Mouse (Mus musculus): ENCODE results near the gene Zdhhc16. TPM values are rescaled to one million over a fixed set of nuclear protein-coding genes. Genes with fewer than 3 reads are reported as not detected.

The Zdhhc16 gene
- polyA plus RNA-seq, 1 experiment from 2014 or later: 47.3 TPM

DNA sequence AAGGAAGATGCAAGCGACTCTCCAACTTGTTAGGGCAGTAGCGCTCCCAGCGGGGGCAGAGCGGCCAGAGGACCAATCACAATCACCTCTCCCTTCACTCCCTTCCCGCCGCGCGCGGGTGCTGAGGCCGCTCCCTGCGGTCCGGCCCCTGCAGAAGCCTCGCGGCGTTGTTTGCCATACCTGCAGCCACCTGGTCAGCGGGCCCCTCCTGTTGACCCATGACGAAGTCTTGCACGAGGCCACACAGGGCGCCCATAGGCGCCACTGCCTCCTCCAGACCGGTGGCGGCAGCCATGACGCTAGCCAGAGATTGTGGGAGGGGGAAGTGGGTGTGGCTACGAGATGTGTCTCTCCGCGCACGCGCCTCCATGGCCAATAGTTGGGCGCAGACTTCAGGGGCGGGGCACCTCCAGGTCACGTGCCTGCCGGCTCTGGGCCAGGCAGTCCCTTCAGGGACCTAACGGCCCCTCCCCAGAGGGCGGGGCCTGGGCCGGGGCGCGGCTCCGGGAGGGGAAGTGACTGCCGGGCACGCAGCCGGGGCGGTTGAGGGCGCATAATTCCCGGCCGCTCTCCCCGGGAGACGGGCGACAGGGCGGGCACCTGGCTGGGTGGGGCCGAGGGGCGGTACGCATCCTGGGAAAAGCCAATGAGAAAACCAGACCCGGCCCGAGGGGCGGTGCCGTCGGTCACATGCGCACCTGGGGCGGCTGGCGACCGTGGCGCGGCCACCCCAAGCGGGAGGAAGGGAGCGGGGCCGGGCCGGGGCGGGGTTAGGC, 47.7 kb downstream of the Zdhhc16 start, which contains the start of gene Mms19:
TSS of gene Mms19 (minus strand) at position 339 of the 776 bp plus-strand sequence.
- peak; percentile 93 for ATAC-seq
- H3K27me3 ChIP-seq (replicated peaks): peaks cover 25% of the 10 kb centered on the region
- H3K4me2 ChIP-seq: peak within 1 kb of the TSS; percentile 99
- peaks cover 9% of the 10 kb centered on the region for H3K36me3 ChIP-seq
- H3K4me1 ChIP-seq: peaks cover 41% of the 10 kb centered on the region
- H3K9ac ChIP-seq: peak within 1 kb of the TSS; percentile 83
- H3K9me3 ChIP-seq (replicated peaks): no peaks in the 10 kb centered on the region
- peak within 1 kb of the TSS; percentile 86 for H3K4me3 ChIP-seq
- peak within 1 kb of the TSS; percentile 87 for H3K27ac ChIP-seq
- under 1% methylated on average over 62 of the region's 68 CpGs for WGBS (ENCODE audit: insufficient replicate concordance)

DNA sequence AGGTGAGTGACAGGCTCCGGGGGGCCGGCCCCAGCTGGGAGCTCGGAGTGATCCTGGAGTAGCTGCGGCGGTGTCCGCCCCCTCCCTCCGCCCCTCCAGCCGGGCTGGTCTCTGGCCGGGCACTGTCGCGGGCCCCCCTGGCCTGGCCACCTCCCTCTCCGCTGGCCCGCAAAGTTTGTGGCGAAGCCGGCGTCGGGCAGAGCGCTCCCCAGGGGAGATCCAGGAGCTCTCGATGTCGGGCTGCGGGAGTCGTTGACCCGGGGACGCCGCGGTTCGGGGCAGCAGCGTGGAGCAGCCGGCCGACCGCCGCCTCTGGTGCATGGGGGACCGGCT, 48.3 kb downstream of the Zdhhc16 start, which contains the start of gene Ubtd1:
TSS of gene Ubtd1 (plus strand) at position 169 of the 333 bp plus-strand sequence.
- H3K4me3 ChIP-seq: peak within 1 kb of the TSS; percentile 86
- WGBS (ENCODE audit: insufficient replicate concordance): 0% methylated on average over 31 of the region's 33 CpGs
- H3K36me3 ChIP-seq: peaks cover 8% of the 10 kb centered on the region
- no peak for ATAC-seq
- H3K27me3 ChIP-seq (replicated peaks): peaks cover 25% of the 10 kb centered on the region
- no peaks in the 10 kb centered on the region for H3K9me3 ChIP-seq (replicated peaks)
- H3K4me1 ChIP-seq: peaks cover 41% of the 10 kb centered on the region
- H3K4me2 ChIP-seq: peak within 1 kb of the TSS; percentile 99
- H3K27ac ChIP-seq: peak within 1 kb of the TSS; percentile 87
- peak within 1 kb of the TSS; percentile 83 for H3K9ac ChIP-seq

DNA sequence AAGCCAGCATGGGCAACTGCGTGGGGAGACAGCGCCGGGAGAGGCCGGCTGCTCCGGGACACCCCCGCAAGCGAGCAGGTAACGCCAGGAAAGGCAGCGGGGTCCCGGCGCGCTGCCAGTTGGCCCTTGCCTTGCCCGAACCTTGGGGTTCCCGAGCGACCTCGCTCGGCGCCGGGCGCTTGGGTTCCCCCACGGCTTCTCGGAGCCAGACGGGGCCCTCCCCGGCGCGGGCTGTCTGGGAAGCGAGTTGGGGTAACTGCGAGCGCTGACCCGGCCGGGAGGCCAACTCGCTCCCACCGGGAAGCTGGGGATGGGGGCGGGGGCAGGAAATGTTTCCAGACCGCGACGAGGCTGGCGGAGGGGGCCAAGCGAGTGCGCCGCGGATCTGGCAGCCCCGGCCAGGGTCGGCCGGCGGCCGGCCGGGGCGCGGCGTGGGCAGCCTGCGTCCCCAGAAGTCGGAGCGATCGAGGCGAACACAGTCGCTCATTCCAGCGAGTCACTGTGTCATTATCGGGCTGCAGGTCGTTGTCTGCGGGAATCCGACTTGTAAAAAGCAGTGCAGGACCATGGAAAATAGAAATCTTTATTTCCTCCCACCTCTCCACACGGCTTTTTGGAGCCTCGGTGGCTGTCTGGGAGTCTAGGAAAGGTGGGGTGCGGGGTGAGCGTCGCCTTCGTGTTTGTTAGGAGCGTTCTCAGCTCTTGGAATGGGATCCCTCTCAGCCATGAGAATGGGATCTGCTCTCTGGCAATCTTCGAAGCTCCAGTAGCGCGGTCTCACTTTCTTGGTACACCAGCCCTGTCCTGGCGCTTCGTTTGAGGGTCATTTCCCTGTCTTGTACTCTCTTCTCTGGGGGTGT, 48.9 kb downstream of the Zdhhc16 start:
- H3K4me1 ChIP-seq: peaks cover 41% of the 10 kb centered on the region
- H3K27ac ChIP-seq: peak overlapping the region; percentile 68
- H3K36me3 ChIP-seq: peaks cover 4% of the 10 kb centered on the region; the same call in 1 of the 2 replicates
- H3K27me3 ChIP-seq (replicated peaks): peaks cover 25% of the 10 kb centered on the region
- WGBS (ENCODE audit: insufficient replicate concordance): under 1% methylated on average over 74 of the region's 74 CpGs
- ATAC-seq: no peak
- H3K9ac ChIP-seq: peak overlapping the region; percentile 83
- H3K9me3 ChIP-seq (replicated peaks): no peaks in the 10 kb centered on the region
- peak overlapping the region; percentile 99 for H3K4me2 ChIP-seq
- H3K4me3 ChIP-seq: peak overlapping the region; percentile 86

DNA sequence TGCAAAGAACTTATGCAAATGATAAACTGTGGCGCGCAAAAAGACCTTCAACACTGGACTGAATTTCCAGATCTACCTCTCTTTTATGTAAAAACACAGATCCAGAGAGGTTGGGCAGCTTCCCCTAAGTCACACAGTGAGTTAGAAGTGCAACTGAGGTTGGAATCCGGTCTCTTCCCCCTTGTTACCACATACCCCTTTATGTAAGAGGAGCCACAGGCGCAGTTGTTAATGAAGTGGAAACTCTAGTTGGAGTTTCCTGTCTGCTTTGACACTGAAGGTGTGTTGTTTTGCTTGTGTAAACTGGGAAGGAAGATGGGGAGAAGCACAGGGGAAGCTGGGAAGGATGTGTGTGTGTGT, 49.5 kb downstream of the Zdhhc16 start:
- Histone ChIP-seq H3K27me3 (replicated peaks) (peaks cover 25% of the 10 kb centered on the region), H3K9me3 (replicated peaks) (no peaks in the 10 kb centered on the region), H3K4me2 (peak overlapping the region; percentile 99), H3K27ac (no peak overlapping the region; the same call in 1 of the 2 replicates), H3K4me3 (peak overlapping the region; percentile 86), H3K4me1 (peaks cover 40% of the 10 kb centered on the region), H3K36me3 (no peaks in the 10 kb centered on the region; the same call in 1 of the 2 replicates), H3K9ac (peak overlapping the region; percentile 83)
- ATAC-seq: no peak
- 10% methylated on average over 4 of the region's 4 CpGs for WGBS (ENCODE audit: insufficient replicate concordance)

DNA sequence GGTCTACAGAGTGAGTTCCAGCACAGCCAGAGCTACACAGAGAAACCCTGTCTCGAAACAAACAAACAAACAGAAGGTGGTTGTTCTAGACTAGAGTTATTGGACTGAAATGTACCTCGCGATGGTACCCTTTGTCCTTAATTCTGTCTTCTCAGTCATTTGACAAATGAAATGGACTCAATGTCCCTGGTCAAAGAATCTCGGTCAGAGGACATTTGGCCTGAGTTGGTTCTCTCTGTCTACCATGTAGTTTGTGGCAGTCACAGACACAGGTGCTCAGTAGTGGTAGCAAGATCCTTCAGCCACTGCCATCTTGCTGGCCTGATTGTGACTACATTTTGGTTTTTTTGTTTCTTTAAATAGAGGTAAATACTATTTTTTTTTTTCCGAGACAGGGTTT, 52.7 kb downstream of the Zdhhc16 start:
- WGBS (ENCODE audit: insufficient replicate concordance): 81% methylated on average over 5 of the region's 5 CpGs
- no peak for ATAC-seq
- Histone ChIP-seq H3K9ac (no peak overlapping the region), H3K4me2 (no peak overlapping the region), H3K36me3 (no peaks in the 10 kb centered on the region), H3K4me1 (peaks cover 27% of the 10 kb centered on the region), H3K27ac (no peak overlapping the region), H3K27me3 (replicated peaks) (peaks cover 25% of the 10 kb centered on the region), H3K9me3 (replicated peaks) (no peaks in the 10 kb centered on the region), H3K4me3 (no peak overlapping the region)

DNA sequence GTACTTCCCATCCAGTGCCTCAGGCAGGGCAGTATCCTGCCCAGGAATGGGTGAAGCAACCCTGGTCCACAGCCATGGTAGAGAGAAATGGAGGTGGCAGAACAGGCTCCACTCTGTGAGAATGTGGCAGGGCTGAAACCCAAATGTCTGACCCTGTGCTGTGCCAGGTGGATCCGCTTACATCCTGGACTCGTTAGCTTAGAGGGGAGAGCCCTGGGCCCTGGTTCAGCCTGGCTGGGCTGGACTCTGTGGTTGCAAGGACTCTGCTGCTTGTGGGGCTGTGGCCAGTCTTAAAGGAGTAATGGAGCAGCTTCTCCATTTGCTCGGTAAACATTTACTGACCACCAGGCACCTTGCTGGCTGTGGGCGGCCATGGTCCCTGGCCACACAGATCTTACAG, 53.9 kb downstream of the Zdhhc16 start:
- Histone ChIP-seq H3K4me2 (no peak overlapping the region), H3K4me3 (no peak overlapping the region), H3K4me1 (peaks cover 28% of the 10 kb centered on the region), H3K27me3 (replicated peaks) (peaks cover 18% of the 10 kb centered on the region), H3K27ac (no peak overlapping the region), H3K36me3 (no peaks in the 10 kb centered on the region), H3K9ac (no peak overlapping the region), H3K9me3 (replicated peaks) (no peaks in the 10 kb centered on the region)
- ATAC-seq: no peak
- WGBS (ENCODE audit: insufficient replicate concordance): 76% methylated on average over 4 of the region's 4 CpGs

DNA sequence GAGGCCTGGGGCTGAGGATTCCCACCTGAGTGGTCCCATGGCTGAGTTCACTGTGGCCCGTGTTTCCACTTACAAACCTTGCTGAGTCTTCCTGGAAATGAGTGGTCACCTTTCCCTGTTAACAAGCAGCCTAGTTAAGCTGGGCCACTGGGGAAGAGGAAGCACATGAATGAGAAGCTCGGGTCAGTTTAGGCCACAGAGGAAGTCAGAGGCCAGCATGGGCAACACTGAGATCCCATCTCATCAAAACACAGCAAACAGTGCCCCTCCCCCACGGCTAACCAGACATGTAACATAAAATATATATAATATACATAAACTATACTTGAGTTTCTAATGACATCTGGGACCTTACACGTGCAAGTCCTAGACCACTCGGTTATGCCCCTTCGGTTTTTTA, 56.5 kb downstream of the Zdhhc16 start:
- Histone ChIP-seq H3K36me3 (no peaks in the 10 kb centered on the region), H3K4me2 (no peak overlapping the region), H3K27me3 (replicated peaks) (no peaks in the 10 kb centered on the region; the same call in 1 of the 2 replicates), H3K4me3 (no peak overlapping the region), H3K27ac (no peak overlapping the region), H3K4me1 (peaks cover 25% of the 10 kb centered on the region), H3K9me3 (replicated peaks) (no peaks in the 10 kb centered on the region), H3K9ac (no peak overlapping the region)
- WGBS (ENCODE audit: insufficient replicate concordance): 44% methylated on average over 6 of the region's 6 CpGs
- no peak for ATAC-seq

DNA sequence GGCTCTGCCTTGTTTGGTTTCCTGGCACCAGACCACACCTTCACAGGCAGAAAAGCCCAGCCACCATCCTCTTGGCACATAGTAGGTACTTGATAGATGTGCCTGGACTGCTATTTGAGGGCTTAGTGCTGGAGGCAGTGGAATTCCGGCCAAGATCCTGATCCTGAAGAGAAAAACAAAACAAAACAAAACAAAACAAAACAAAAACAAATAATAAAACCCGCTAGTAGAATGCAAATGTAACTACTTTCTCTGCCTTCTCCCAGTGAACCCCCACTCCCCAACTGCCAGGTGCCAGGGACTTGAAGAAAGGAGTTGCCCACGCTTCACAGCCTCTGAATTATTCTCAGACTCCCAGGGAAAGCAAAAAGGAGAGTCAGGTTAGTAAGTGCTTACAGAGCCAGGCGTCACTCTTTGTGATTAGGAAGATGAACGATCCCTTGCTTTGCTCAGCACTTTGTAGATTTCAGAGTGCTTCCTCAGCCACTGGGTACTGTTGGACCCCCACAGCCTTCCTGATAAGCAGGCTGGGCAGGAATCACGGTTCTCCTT, 58.7 kb downstream of the Zdhhc16 start:
- Histone ChIP-seq H3K9ac (no peak overlapping the region), H3K27me3 (replicated peaks) (no peaks in the 10 kb centered on the region), H3K4me2 (no peak overlapping the region), H3K36me3 (no peaks in the 10 kb centered on the region), H3K9me3 (replicated peaks) (no peaks in the 10 kb centered on the region), H3K4me3 (no peak overlapping the region), H3K4me1 (peaks cover 25% of the 10 kb centered on the region), H3K27ac (no peak overlapping the region)
- 35% methylated on average over 6 of the region's 6 CpGs for WGBS (ENCODE audit: insufficient replicate concordance)
- no peak for ATAC-seq

DNA sequence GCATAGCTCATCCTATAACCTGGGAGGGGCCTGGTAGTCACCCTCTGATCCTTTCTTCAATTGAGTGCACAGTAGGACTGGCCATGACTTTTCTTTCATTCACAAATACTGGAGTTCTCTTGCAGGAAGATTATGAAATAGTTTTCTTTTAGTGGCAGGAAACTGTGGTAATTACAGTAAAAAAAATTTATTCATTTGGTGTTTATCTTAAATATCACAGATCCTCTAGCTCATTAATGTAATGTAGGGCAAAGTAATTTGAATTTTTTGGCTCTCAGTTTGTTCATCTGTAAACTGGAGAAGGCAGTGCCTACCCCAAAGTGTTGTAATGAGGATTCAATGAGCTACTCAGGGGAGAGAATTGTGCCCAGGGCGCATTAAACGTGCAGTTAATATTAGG, 59.7 kb downstream of the Zdhhc16 start:
- ATAC-seq: no peak
- Histone ChIP-seq H3K9ac (no peak overlapping the region), H3K36me3 (no peaks in the 10 kb centered on the region), H3K9me3 (replicated peaks) (no peaks in the 10 kb centered on the region), H3K27ac (no peak overlapping the region), H3K4me1 (peaks cover 25% of the 10 kb centered on the region), H3K27me3 (replicated peaks) (no peaks in the 10 kb centered on the region), H3K4me2 (no peak overlapping the region), H3K4me3 (no peak overlapping the region)
- 59% methylated on average over 2 of the region's 2 CpGs for WGBS (ENCODE audit: insufficient replicate concordance)

DNA sequence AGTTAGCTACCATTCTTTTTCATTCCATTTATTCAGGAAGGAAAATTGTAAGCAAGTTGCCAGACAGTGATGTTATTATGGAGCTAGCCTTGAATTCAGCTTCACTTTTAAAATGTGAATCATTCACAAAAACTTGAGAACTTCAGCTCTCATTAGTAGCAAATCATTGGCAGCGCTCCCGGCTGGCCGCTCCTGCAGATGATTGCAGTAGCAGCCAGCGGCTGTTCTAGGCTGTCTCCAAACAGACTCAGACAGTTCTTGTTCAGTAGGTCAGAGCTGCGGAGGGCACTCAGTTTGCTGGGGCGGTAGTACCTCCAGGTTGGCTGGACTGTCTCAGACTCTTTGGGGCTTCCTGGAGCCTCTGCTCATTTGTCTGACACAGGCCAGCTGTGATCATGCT, 60.2 kb downstream of the Zdhhc16 start:
- Histone ChIP-seq H3K4me2 (no peak overlapping the region), H3K27me3 (replicated peaks) (no peaks in the 10 kb centered on the region), H3K9me3 (replicated peaks) (no peaks in the 10 kb centered on the region), H3K4me1 (peaks cover 25% of the 10 kb centered on the region), H3K4me3 (no peak overlapping the region), H3K9ac (no peak overlapping the region), H3K27ac (no peak overlapping the region), H3K36me3 (no peaks in the 10 kb centered on the region)
- 85% methylated on average over 6 of the region's 6 CpGs for WGBS (ENCODE audit: insufficient replicate concordance)
- ATAC-seq: no peak

Measured in liver, embryonic 12.5 days (tissue).